Mouse (Mus musculus) kidney, embryonic 14.5 days (tissue): ENCODE data around the gene Cbfa2t3. TPM values are rescaled to one million over a fixed set of nuclear protein-coding genes. Genes with fewer than 3 reads are reported as not detected.
A peak's percentile ranks its signal among the peaks of the same experiment; 100 is the strongest.

ENCODE experiments used
- ATAC-seq: fragments of 200-750 bp; cut with Nextera tagmentation; 2 replicates; pipeline ENCODE4 v1.8.0; 2017; ENCODE audit warnings: moderate number of reproducible peaks, mild to moderate bottlenecking, moderate TSS enrichment, moderate library complexity; ENCODE audit not compliant: low FRiP score, low TSS enrichment
- H3K27ac ChIP-seq: fragments of 300-500 bp; sonication (generic); 2 replicates; pipeline ENCODE4 v1.5.1; 2014; ENCODE audit warnings: low read depth, mild to moderate bottlenecking, low read length, moderate library complexity, mixed read lengths
- H3K27me3 ChIP-seq: fragments of 300-500 bp; sonication (generic); 2 replicates; pipeline ENCODE4 v1.6.1; 2014; ENCODE audit warnings: mild to moderate bottlenecking, low read length; ENCODE audit not compliant: control insufficient read depth, insufficient read depth
- H3K36me3 ChIP-seq: fragments of 300-500 bp; sonication (generic); 2 replicates; pipeline ENCODE4 v1.6.1; 2014; ENCODE audit warnings: low read length, mixed read lengths; ENCODE audit not compliant: control insufficient read depth, insufficient read depth
- H3K4me1 ChIP-seq: fragments of 300-500 bp; sonication (generic); 2 replicates; pipeline ENCODE4 v1.6.1; 2014; ENCODE audit warnings: low read length, mixed read lengths; ENCODE audit not compliant: control insufficient read depth, insufficient read depth
- H3K4me2 ChIP-seq: fragments of 300-500 bp; sonication (generic); replicated peaks from 2 replicates; pipeline ENCODE4 v1.6.1; 2014; ENCODE audit warnings: low read depth, mild to moderate bottlenecking, low read length
- H3K4me3 ChIP-seq: fragments of 300-500 bp; sonication (generic); 2 replicates; pipeline ENCODE4 v1.5.1; 2014; ENCODE audit warnings: mild to moderate bottlenecking, low read length
- H3K9ac ChIP-seq: fragments of 300-500 bp; sonication (generic); 2 replicates; pipeline ENCODE4 v1.6.1; 2014; ENCODE audit warnings: low read depth, mild to moderate bottlenecking, low read length, moderate library complexity
- H3K9me3 ChIP-seq: fragments of 300-500 bp; sonication (generic); 2 replicates; pipeline ENCODE4 v1.6.1; 2016; ENCODE audit warnings: low read length; ENCODE audit not compliant: control insufficient read depth
- WGBS: fragments of 180-500 bp; shearing (Covaris S2); extraction: QIAGEN DNeasy Blood & Tissue Kit; methylation state at CpG from one replicate; pipeline ENCODE4 v1.1.7; 2014; 5-methylcytosine and 5-hydroxymethylcytosine counted together
- polyA plus RNA-seq: library from polyadenylated mRNA; unstranded; fragments of >200 nt; fragmentation: Nextera tagmentation; extraction: Ambion mirVana; gene quantifications from 2 replicates; pipeline ENCODE4 v1.2.1, GENCODE M21; 2014

The Cbfa2t3 gene
- polyA plus RNA-seq, 1 experiment from 2014 or later: 3.6 TPM

DNA sequence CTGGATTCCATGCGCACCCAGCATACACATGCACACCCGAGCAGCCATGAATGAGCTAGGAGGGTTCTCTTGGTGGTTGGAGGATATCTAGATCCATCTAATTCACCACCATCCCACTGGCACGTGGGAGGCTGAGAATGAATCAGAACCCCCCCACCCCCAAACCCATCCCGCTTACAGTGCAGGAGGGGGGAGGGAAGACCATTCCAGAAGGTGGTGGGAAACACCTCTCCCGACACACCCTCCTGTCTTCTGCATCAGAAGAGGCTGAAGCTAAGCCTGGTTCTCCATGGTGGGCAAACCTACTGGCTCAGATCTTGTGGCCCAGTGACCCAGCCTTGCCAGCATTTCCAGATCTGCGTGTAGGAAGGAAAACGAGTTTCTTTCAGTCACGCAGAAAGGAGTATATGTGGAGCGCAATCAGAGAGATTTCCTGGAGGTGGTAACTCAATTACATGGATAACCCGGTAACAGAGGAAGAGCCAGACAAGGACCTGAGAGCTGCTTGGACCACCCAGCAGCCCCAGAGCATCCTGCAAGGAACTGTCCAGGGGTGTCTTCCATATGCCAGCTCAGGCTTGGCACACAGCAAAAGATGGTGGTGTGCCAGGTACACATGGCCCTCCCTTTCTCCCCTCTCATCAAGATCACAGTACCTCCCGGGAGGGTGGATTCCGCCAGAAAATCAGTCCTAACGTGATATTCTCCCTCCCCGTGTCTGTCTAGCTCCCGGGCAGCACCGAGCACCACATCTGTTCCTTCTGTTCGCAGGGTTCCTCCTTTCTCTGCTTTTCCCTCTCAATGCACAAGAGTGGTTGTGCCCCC is 23.1 kb downstream of the Cbfa2t3 start:
- H3K27me3 ChIP-seq: peaks cover 60% of the 10 kb centered on the region
- no peak overlapping the region for H3K4me3 ChIP-seq
- H3K9me3 ChIP-seq: no peaks in the 10 kb centered on the region
- H3K36me3 ChIP-seq: no peaks in the 10 kb centered on the region
- no peak overlapping the region for H3K9ac ChIP-seq
- no peak overlapping the region; the same call in 1 of the 2 replicates for H3K4me2 ChIP-seq
- no peak for ATAC-seq
- no peaks in the 10 kb centered on the region for H3K4me1 ChIP-seq
- no peak overlapping the region for H3K27ac ChIP-seq
- WGBS: 77% methylated on average over 17 of the region's 17 CpGs

DNA sequence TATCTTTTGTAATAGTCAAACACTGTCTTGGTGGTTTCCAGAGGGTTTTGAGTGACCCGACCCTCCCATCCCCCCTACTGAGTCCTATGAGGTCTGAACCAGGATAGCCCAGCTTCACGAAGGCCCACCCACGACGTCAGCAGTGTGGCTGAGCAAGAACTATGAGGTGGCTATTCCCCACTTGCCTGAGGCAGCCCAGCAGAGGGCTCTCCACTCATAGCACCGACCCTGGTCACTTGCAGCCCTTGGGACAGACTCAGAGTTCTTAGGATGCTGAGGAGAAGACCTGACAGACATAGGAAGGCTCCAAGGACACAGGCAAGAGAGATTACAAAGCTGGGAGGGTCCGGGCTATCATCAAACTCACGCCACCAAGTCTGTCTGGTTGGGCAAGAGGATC is 23.9 kb downstream of the Cbfa2t3 start:
- Histone ChIP-seq H3K4me2 (no peak overlapping the region), H3K27me3 (peaks cover 59% of the 10 kb centered on the region), H3K9me3 (no peaks in the 10 kb centered on the region), H3K36me3 (no peaks in the 10 kb centered on the region), H3K9ac (no peak overlapping the region), H3K27ac (no peak overlapping the region), H3K4me3 (no peak overlapping the region), H3K4me1 (no peaks in the 10 kb centered on the region)
- ATAC-seq: no peak
- 55% methylated on average over 7 of the region's 7 CpGs for WGBS

DNA sequence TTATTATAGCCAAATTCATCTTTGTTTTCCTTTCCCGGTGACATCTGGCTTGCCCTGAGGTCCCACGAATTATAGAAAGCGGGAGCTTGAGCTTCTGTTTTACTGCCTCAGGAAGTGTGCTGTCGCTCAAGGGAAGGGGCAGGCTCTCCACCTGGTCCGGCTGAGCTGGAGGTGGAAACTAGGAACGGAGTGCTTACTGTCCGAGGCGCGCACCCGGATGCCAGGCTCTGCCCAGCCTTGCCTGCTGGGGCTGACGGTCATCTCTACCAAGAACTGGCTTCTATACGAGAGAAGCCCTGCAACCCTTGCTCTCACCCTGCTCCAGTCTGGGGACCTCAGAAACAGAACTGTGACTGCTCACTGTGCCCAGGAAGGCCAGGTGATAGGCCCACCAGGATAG is 24.9 kb downstream of the Cbfa2t3 start:
- 68% methylated on average over 12 of the region's 12 CpGs for WGBS
- no peak for ATAC-seq
- no peak overlapping the region for H3K4me3 ChIP-seq
- H3K36me3 ChIP-seq: no peaks in the 10 kb centered on the region
- no peak overlapping the region for H3K27ac ChIP-seq
- H3K27me3 ChIP-seq: peaks cover 49% of the 10 kb centered on the region
- no peak overlapping the region for H3K4me2 ChIP-seq
- no peaks in the 10 kb centered on the region for H3K4me1 ChIP-seq
- H3K9me3 ChIP-seq: no peaks in the 10 kb centered on the region
- no peak overlapping the region for H3K9ac ChIP-seq

DNA sequence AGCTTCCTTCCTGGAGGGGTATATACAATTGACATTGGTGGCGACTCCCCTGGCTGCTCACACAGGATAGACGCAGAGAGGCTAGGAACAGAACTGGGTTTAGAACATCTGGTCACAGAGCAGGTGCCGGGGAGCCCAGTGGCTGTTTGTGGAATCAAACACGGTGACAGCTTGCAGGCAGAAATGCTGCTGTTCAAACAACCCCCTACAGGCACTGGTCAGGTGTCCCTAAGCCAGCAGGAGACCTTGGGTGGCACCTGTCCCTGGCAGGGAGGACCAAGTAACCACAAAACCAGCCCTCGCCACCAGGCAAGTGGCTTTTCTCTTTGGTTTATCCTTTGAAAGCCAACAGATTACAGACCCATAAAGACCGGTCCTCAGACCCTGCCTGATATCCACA is 27.0 kb downstream of the Cbfa2t3 start:
- no peak for ATAC-seq
- H3K9me3 ChIP-seq: no peaks in the 10 kb centered on the region
- no peaks in the 10 kb centered on the region for H3K36me3 ChIP-seq
- H3K9ac ChIP-seq: no peak overlapping the region
- peaks cover 6% of the 10 kb centered on the region; the same call in 1 of the 2 replicates for H3K4me1 ChIP-seq
- no peak overlapping the region for H3K4me3 ChIP-seq
- no peak overlapping the region for H3K4me2 ChIP-seq
- H3K27me3 ChIP-seq: peaks cover 28% of the 10 kb centered on the region; the same call in 1 of the 2 replicates
- no peak overlapping the region for H3K27ac ChIP-seq
- 67% methylated on average over 6 of the region's 6 CpGs for WGBS

DNA sequence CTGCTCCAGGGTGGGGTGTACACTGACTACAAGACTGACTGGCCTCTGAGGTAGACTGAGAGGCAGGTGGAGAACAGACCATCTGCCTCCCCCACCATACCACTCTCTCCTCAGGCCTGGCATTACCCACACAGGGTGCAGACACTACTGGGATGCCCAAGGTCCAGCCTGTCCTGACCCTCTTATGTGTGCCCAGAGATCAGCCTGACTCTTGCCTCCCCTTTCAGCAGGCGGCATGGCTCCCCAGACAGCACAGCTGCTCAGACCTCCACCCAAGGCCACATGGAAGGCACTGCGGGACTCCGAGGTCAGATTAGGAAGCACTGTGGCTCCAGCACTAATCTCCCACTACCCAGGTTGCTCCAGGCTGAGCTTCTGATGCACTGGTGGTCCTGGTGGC is 28.2 kb downstream of the Cbfa2t3 start:
- no peak overlapping the region for H3K9ac ChIP-seq
- 80% methylated on average over 3 of the region's 3 CpGs for WGBS
- ATAC-seq: no peak
- H3K27me3 ChIP-seq: peaks cover 18% of the 10 kb centered on the region; the same call in 1 of the 2 replicates
- peaks cover 13% of the 10 kb centered on the region for H3K4me1 ChIP-seq
- no peaks in the 10 kb centered on the region for H3K36me3 ChIP-seq
- H3K27ac ChIP-seq: no peak overlapping the region
- no peaks in the 10 kb centered on the region for H3K9me3 ChIP-seq
- H3K4me3 ChIP-seq: no peak overlapping the region
- no peak overlapping the region for H3K4me2 ChIP-seq

DNA sequence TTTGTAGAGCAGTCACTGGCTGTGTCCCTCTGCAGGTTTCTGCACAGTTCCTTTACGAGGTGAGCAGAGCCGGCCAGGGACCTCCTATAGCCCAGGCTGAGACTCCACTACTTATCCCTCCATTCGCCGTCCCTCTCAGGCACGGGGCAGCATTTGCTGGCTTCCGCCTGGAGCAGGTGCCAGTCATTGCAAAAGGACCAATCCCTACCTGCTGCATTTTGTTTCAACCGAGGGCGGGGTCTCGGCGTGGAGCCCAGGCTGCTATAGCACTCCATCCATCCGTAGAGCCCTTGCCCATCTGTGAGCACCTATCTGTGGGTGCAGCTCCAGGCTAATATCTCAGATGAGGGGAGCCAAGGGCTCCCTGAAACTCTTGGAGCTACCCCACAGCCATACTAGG is 28.9 kb downstream of the Cbfa2t3 start:
- Histone ChIP-seq H3K36me3 (no peaks in the 10 kb centered on the region), H3K9me3 (no peaks in the 10 kb centered on the region), H3K4me3 (no peak overlapping the region), H3K9ac (no peak overlapping the region), H3K4me2 (no peak overlapping the region), H3K27ac (no peak overlapping the region), H3K27me3 (peaks cover 14% of the 10 kb centered on the region; the same call in 1 of the 2 replicates), H3K4me1 (peaks cover 20% of the 10 kb centered on the region)
- 20% methylated on average over 11 of the region's 11 CpGs for WGBS
- ATAC-seq: no peak

DNA sequence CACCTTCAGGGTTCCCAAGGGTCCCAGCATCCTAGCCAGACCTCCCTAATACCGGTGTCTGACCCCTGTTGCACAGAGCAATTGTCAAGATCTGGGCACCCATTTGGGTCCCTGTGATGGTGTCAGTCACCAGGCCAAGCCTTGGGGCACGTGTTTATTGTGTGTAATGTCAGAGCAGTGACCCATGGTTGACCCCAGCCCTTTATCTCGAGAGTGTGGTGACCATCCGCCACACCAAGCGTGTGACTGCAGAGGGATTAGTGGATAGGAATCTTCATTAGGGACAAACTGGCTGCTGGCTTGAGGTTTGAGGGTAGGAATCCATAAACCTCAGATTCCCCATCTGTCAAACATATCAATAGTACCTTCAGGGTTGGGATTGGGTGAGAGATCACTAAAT is 29.5 kb downstream of the Cbfa2t3 start:
- Histone ChIP-seq H3K9ac (no peak overlapping the region), H3K4me2 (no peak overlapping the region), H3K36me3 (no peaks in the 10 kb centered on the region), H3K9me3 (no peaks in the 10 kb centered on the region), H3K27me3 (peaks cover 14% of the 10 kb centered on the region; the same call in 1 of the 2 replicates), H3K4me1 (peaks cover 20% of the 10 kb centered on the region), H3K27ac (no peak overlapping the region), H3K4me3 (no peak overlapping the region)
- no peak for ATAC-seq
- WGBS: 49% methylated on average over 5 of the region's 5 CpGs

DNA sequence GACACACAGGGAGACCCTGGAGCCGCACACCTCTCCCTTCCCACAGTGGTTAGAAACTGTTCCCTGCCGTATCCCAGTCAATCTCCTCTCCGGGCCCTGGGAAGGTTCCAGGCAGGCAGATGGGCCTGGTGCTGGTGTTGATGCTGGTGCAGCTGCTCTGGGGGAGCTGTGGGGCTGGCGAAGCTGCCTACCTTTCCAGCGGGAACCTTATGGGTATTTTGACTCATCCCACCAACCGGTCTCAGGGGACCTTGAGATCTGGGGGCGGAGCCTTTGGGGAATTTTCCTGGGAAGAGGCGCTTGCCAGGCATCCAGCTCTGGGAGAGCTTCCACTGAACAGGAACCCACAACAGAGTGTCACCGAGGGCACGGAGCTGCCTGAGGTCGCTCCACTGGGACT is 31.1 kb downstream of the Cbfa2t3 start:
- 77% methylated on average over 11 of the region's 11 CpGs for whole genome bisulfite sequencing
- Histone ChIP-seq H3K36me3 (no peaks in the 10 kb centered on the region), H3K4me2 (no peak overlapping the region), H3K9me3 (no peaks in the 10 kb centered on the region), H3K4me3 (no peak overlapping the region), H3K27me3 (peaks cover 13% of the 10 kb centered on the region; the same call in 1 of the 2 replicates), H3K4me1 (peaks cover 33% of the 10 kb centered on the region), H3K9ac (no peak overlapping the region), H3K27ac (0 out of 2 replicates have a peak overlapping the region, but pooled peaks have one; percentile 17)
- no peak for ATAC-seq

DNA sequence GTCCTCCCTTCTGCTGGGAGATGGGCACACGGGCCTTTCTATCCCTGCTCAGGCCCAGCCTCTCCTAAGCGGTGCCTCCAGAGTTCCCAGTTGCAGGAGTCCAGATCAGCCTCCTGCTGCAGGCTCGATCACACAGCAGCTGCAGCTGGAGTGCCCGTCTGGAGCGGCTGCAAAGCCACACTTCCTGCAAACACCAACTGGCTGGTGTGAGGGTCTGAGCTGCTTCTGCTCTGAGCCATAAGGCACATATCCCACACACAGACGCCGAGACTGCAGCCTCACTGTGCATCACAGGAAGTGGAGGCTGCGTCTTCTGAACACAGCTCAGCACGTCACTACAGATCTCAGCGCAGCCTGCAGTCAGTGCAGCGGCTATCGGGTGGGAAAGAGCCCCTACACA is 32.1 kb downstream of the Cbfa2t3 start:
- peaks cover 10% of the 10 kb centered on the region; the same call in 1 of the 2 replicates for H3K27me3 ChIP-seq
- no peaks in the 10 kb centered on the region for H3K36me3 ChIP-seq
- H3K27ac ChIP-seq: 0 out of 2 replicates have a peak overlapping the region, but pooled peaks have one; percentile 24
- peaks cover 33% of the 10 kb centered on the region for H3K4me1 ChIP-seq
- H3K9ac ChIP-seq: no peak overlapping the region; the same call in 1 of the 2 replicates
- no peak overlapping the region for H3K4me3 ChIP-seq
- WGBS: 51% methylated on average over 12 of the region's 12 CpGs
- no peak for ATAC-seq
- no peaks in the 10 kb centered on the region for H3K9me3 ChIP-seq
- no peak overlapping the region for H3K4me2 ChIP-seq
